In the genomic region with DNA sequence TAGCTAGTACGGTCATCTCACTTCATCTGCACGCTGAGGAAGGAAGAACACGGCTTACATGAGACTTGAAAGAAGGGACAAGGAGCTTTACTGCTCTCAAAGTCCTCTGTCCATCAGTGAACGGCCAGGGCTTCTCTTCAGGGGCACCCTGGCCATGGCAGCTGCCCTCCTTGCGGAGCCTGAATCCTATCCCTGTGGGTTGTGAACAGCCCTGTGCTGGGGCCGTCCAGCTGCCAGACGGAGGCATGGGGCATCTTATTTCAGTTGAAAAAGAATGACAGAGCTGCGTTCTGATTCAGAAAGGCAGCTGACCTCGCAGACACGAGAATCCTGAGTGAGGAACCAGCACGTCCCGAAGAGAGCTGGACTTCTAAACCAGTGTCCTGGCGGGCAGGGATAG, we compare ENCODE assay signal across 32 mouse cellular contexts.
"Had no signal": no experiment of that assay in that cellular context is flagged by ENCODE, and none has a peak within 500 bp of the region (broad histone marks: within the 10 kb centered on the region; RNA-seq: fewer than 3 reads in every experiment).

No protein-coding gene starts in this region.

- H3K27me3 ChIP-seq: heart, embryonic 12.5 days; heart, embryonic 15.5 days; hindbrain, embryonic 12.5 days; hindbrain, embryonic 13.5 days; hindbrain, embryonic 15.5 days; intestine, embryonic 15.5 days had no signal

- H3K9ac ChIP-seq: heart, embryonic 12.5 days; heart, embryonic 13.5 days; heart, embryonic 15.5 days; hindbrain, embryonic 12.5 days; hindbrain, embryonic 13.5 days; hindbrain, embryonic 14.5 days; hindbrain, embryonic 15.5 days; intestine, embryonic 15.5 days; kidney, embryonic 15.5 days had no signal

- H3K4me2 ChIP-seq: heart, embryonic 11.5 days; heart, embryonic 12.5 days; heart, embryonic 13.5 days; heart, embryonic 15.5 days; hindbrain, embryonic 12.5 days; hindbrain, embryonic 13.5 days; hindbrain, embryonic 14.5 days; hindbrain, embryonic 15.5 days; intestine, embryonic 15.5 days; kidney, embryonic 15.5 days had no signal

- H3K36me3 ChIP-seq: heart, embryonic 15.5 days; hindbrain, embryonic 15.5 days had no signal

- H3K9me3 ChIP-seq: heart, embryonic 10.5 days; heart, embryonic 12.5 days; heart, embryonic 13.5 days; heart, embryonic 15.5 days; hindbrain, embryonic 10.5 days; hindbrain, embryonic 12.5 days; hindbrain, embryonic 13.5 days; hindbrain, embryonic 15.5 days; intestine, embryonic 15.5 days; kidney, embryonic 15.5 days had no signal

- H3K27ac ChIP-seq: heart, embryonic 10.5 days; heart, embryonic 13.5 days; heart, embryonic 15.5 days; hindbrain, embryonic 10.5 days; hindbrain, embryonic 12.5 days; hindbrain, embryonic 13.5 days; hindbrain, embryonic 14.5 days; hindbrain, embryonic 15.5 days; hindbrain, postnatal 0 days; intestine, embryonic 15.5 days; kidney, embryonic 15.5 days; kidney, postnatal 0 days; layer of hippocampus, adult 2 months; left cerebral cortex, adult 2 months had no signal

- DNase-seq: heart, postnatal 10 days; heart, postnatal 14 days; heart, postnatal 36 days; heart, postnatal 4 days; kidney, adult 11 months; kidney, adult 18-20 months; kidney, adult 2 months; kidney, adult 8-10 months; kidney, adult 9 months; kidney, postnatal 10 days; kidney, postnatal 14 days; kidney, postnatal 25 days; kidney, postnatal 36 days; kidney, postnatal 4 days; layer of hippocampus, adult 9-11 months; layer of hippocampus, postnatal 36 days had no signal

- H3K4me3 ChIP-seq: heart, embryonic 10.5 days; heart, embryonic 12.5 days; heart, embryonic 13.5 days; heart, embryonic 15.5 days; hindbrain, embryonic 10.5 days; hindbrain, embryonic 12.5 days; hindbrain, embryonic 13.5 days; hindbrain, embryonic 15.5 days; intestine, embryonic 15.5 days; kidney, embryonic 15.5 days; layer of hippocampus, adult 2 months; left cerebral cortex, adult 2 months had no signal
